In the genomic region with DNA sequence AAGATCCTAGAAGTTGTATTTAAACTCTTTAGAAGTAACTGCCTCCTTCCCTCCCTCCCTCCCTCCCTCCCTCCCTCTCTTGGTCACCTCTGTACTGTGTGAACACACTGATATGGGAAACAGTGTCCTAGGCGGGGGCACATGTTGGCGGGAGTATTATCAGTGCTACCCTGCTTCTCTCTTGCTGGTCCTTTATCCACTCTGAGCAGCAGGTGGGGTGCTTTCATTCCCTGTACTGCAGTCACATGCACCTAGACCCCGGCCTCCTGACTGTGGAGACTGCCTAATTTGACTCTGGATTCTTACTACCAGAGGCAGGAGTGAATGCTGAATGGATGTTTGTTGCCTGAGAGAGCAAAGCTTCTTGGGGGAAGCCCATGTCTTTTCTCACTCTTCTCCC, we compare ENCODE assay signal across 17 mouse cellular contexts. TPM values are rescaled to one million over a fixed set of nuclear protein-coding genes. Genes with fewer than 3 reads are reported as not detected.
DNase-seq lines count a peak whose midpoint lies in the region; ATAC-seq and TF ChIP-seq lines count a peak whose summit lies in the region.
"Had no signal": no experiment of that assay in that cellular context is flagged by ENCODE, and none has a peak within 500 bp of the region (broad histone marks: within the 10 kb centered on the region; RNA-seq: fewer than 3 reads in every experiment).

No protein-coding gene starts in this region.

- H3K4me1 ChIP-seq in heart, embryonic 10.5 days: peaks cover 18% of the 10 kb centered on the region
- H3K4me1 ChIP-seq in G1E (ENCODE audit: insufficient read depth, low read depth, low read length): peaks cover 80% of the 10 kb centered on the region
- peaks cover 19% of the 10 kb centered on the region for H3K4me1 ChIP-seq in neural tube, embryonic 15.5 days

- ATAC-seq in G1E (ENCODE audit: extremely low read depth, insufficient number of reproducible peaks, low FRiP score, poor library complexity, severe bottlenecking): peak; percentile 51; the same call in 1 of the 2 replicates
- peak; percentile 57 for ATAC-seq in erythroid progenitor cell, adult 5-6 weeks (replicated peaks; ENCODE audit: low FRiP score, poor library complexity, severe bottlenecking)
- peak; percentile 66 for ATAC-seq in megakaryocyte-erythroid progenitor cell, adult 5-6 weeks (replicated peaks; ENCODE audit: low FRiP score, low TSS enrichment, poor library complexity, severe bottlenecking)
- ATAC-seq in neural tube, embryonic 15.5 days (ENCODE audit: low FRiP score): no peak
- ATAC-seq: midbrain, embryonic 16.5 days had no signal

- TF ChIP-seq CTCF in G1E (IDR thresholded peaks at IDR 0.05; ENCODE audit: low read depth, low read length): no peak

- intact Hi-C loops in heart, postnatal 25 days (cut with DNase I): no loop called here

- H3K36me3 ChIP-seq in heart, embryonic 10.5 days: no peaks in the 10 kb centered on the region
- peaks cover 30% of the 10 kb centered on the region for H3K36me3 ChIP-seq in G1E (replicated peaks)
- H3K36me3 ChIP-seq in neural tube, embryonic 15.5 days: no peaks in the 10 kb centered on the region
- H3K36me3 ChIP-seq: hindbrain, embryonic 13.5 days; limb, embryonic 13.5 days; neural tube, embryonic 12.5 days had no signal

- no peak overlapping the region for H3K4me3 ChIP-seq in heart, embryonic 10.5 days
- H3K4me3 ChIP-seq in G1E (ENCODE audit: low read depth, low read length): peak overlapping the region; percentile 62; the same call in 1 of the 2 replicates
- no peak overlapping the region for H3K4me3 ChIP-seq in neural tube, embryonic 15.5 days (replicated peaks)
- H3K4me3 ChIP-seq: hindbrain, embryonic 13.5 days; limb, embryonic 13.5 days; neural tube, embryonic 12.5 days had no signal

- H3K9me3 ChIP-seq in heart, embryonic 10.5 days: no peaks in the 10 kb centered on the region
- no peaks in the 10 kb centered on the region for H3K9me3 ChIP-seq in G1E (replicated peaks)
- H3K9me3 ChIP-seq in neural tube, embryonic 15.5 days (replicated peaks): no peaks in the 10 kb centered on the region
- H3K9me3 ChIP-seq: hindbrain, embryonic 13.5 days; limb, embryonic 13.5 days; neural tube, embryonic 12.5 days had no signal

- H3K4me2 ChIP-seq in neural tube, embryonic 15.5 days: no peak overlapping the region
- H3K4me2 ChIP-seq: hindbrain, embryonic 13.5 days; limb, embryonic 13.5 days; neural tube, embryonic 12.5 days had no signal

- no peak overlapping the region for H3K9ac ChIP-seq in neural tube, embryonic 15.5 days (replicated peaks)
- H3K9ac ChIP-seq: hindbrain, embryonic 13.5 days; limb, embryonic 13.5 days; neural tube, embryonic 12.5 days had no signal

- H3K27ac ChIP-seq in heart, embryonic 10.5 days: peak overlapping the region; percentile 59; the same call in 1 of the 2 replicates
- no peak overlapping the region for H3K27ac ChIP-seq in neural tube, embryonic 15.5 days (replicated peaks)
- H3K27ac ChIP-seq: hindbrain, embryonic 13.5 days; limb, embryonic 13.5 days; neural tube, embryonic 12.5 days had no signal

- peaks cover 33% of the 10 kb centered on the region for H3K27me3 ChIP-seq in heart, embryonic 10.5 days (ENCODE audit: insufficient read depth, poor library complexity, severe bottlenecking)
- peaks cover 4% of the 10 kb centered on the region; the same call in 1 of the 2 replicates for H3K27me3 ChIP-seq in G1E (ENCODE audit: insufficient read depth, low read length)
- H3K27me3 ChIP-seq in neural tube, embryonic 15.5 days (replicated peaks): peaks cover 25% of the 10 kb centered on the region

- DNase-seq in heart, embryonic 10.5 days (ENCODE audit: low spot score): peak; percentile 95
- no peak for DNase-seq in heart, postnatal 25 days (ENCODE audit: low spot score)
- peak; percentile 53 for DNase-seq in G1E (ENCODE audit: low spot score)
- no peak for DNase-seq in embryo, embryonic 9.5 days (ENCODE audit: extremely low spot score)
- no peak for DNase-seq in left cerebral cortex, adult 9 months (ENCODE audit: low spot score in 2 of 2)
- DNase-seq: adrenal gland, postnatal 10 days; layer of hippocampus, adult 9-11 months; lung, postnatal 4 days; retina, postnatal 1 day; thymus, postnatal 36 days had no signal

- WGBS in heart, embryonic 10.5 days: 32% methylated on average over 3 of the region's 3 CpGs
- 46% methylated on average over 3 of the region's 3 CpGs for WGBS in neural tube, embryonic 15.5 days

RNA-seq across cellular contexts. Expression of gene Tspan33, which starts 3.5 kb away (rescaled TPM):
- polyA plus RNA-seq in heart, embryonic 10.5 days (2016; fragmentation: Nextera tagmentation; extraction: Ambion mirVana): 16.0 and 17.2 TPM in 2 replicates
- total RNA-seq in heart, postnatal 25 days (2021): 1 to 10 TPM; 1.4 to 1.5 TPM
- total RNA-seq in G1E (2014; fragmentation: Nextera tagmentation) (56.6 and 80.8 TPM in 2 replicates), G1E (2017) (33.2 and 38.4 TPM in 2 replicates)
- 33.9 and 35.9 TPM in 2 replicates for polyA plus RNA-seq in G1E (2012)
- total RNA-seq in erythroid progenitor cell, adult 5-6 weeks (2015; ENCODE audit: low replicate concordance): 519 and 520 TPM in 2 replicates
- total RNA-seq in erythroid progenitor cell, adult 5-6 weeks (2017; ENCODE audit: low replicate concordance): 729 and 794 TPM in 2 replicates
- 88.1 and 106 TPM in 2 replicates for total RNA-seq in megakaryocyte-erythroid progenitor cell, adult 5-6 weeks (2014; fragmentation: Nextera tagmentation)
- total RNA-seq in megakaryocyte-erythroid progenitor cell, adult 5-6 weeks (2017): 36.2 and 60.3 TPM in 2 replicates
- 11.0 and 12.9 TPM in 2 replicates for polyA plus RNA-seq in neural tube, embryonic 15.5 days (2015; fragmentation: Nextera tagmentation; extraction: Ambion mirVana)

RNA-seq across cellular contexts. Expression of gene Smo, which starts 37.8 kb away (rescaled TPM):
- polyA plus RNA-seq in heart, embryonic 10.5 days (2016; fragmentation: Nextera tagmentation; extraction: Ambion mirVana): 21.7 and 36.9 TPM in 2 replicates
- 10 to 100 TPM in 1 of 2 experiments, 1 to 10 TPM in 1; 9.4 to 10.3 TPM for total RNA-seq in heart, postnatal 25 days (2021)
- total RNA-seq in G1E (2014; fragmentation: Nextera tagmentation) (72.7 and 87.2 TPM in 2 replicates), G1E (2017) (42.0 and 46.9 TPM in 2 replicates)
- polyA plus RNA-seq in G1E (2012): 47.8 and 58.8 TPM in 2 replicates
- 1.1 and 2.5 TPM in 2 replicates for total RNA-seq in erythroid progenitor cell, adult 5-6 weeks (2015; ENCODE audit: low replicate concordance)
- total RNA-seq in erythroid progenitor cell, adult 5-6 weeks (2017; ENCODE audit: low replicate concordance): 0.08 and 0.77 TPM in 2 replicates
- 27.5 and 34.8 TPM in 2 replicates for total RNA-seq in megakaryocyte-erythroid progenitor cell, adult 5-6 weeks (2014; fragmentation: Nextera tagmentation)
- total RNA-seq in megakaryocyte-erythroid progenitor cell, adult 5-6 weeks (2017): 24.0 and 31.1 TPM in 2 replicates
- polyA plus RNA-seq in neural tube, embryonic 15.5 days (2015; fragmentation: Nextera tagmentation; extraction: Ambion mirVana): 10.8 and 18.3 TPM in 2 replicates

Comparison
In these comparisons a context has a peak if more than half of its experiments do, and no peak if none do; other contexts are left out.
1. DNase-seq: peak in heart, embryonic 10.5 days (single experiment) and G1E (single experiment); none in heart, postnatal 25 days (single experiment), embryo, embryonic 9.5 days (single experiment) and left cerebral cortex, adult 9 months (0 of 2).
2. RNA of gene Tspan33, which starts 3.5 kb away (total RNA-seq): 519 to 794 TPM in erythroid progenitor cell, adult 5-6 weeks, 36.2 to 106 TPM in megakaryocyte-erythroid progenitor cell, adult 5-6 weeks and 33.2 to 80.8 TPM in G1E; 1.4 to 1.5 TPM in heart, postnatal 25 days; every median in the first group is over 10 times any median in the second.